Mouse (Mus musculus): ENCODE results near the gene Selplg. TPM values are rescaled to one million over a fixed set of nuclear protein-coding genes. Genes with fewer than 3 reads are reported as not detected.
"Not testable (repeated sequence)": the region's sequence is repeated elsewhere in the genome, so short reads cannot be mapped to it uniquely, and the experiment has no call there.

The Selplg gene
- polyA plus RNA-seq, 1 experiment from 2014 or later: 0.40 TPM

DNA sequence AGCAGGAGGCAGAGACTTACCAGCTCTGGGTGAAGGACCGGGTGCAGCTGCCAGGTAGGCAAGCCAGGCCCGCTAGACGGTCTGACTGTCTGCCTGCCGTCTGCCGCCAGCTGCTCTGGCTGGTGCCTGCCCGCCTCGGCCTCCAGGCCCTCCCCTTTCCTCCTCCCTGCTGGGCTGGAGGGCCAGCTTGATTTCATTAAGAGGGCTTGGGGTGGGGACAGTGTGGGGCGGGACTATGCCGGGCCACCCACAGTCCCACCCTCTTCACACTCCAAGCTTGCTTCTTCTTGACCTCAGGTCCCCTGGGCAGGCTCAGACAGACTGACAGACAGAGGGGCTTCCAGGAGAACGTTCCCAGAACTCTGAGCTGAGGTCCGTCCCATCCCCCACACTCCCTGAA lies 32.2 kb downstream of the Selplg start, which contains the start of gene Tmem119:
Gene Tmem119, minus strand, starts transcription at position 237 of the 400 bp plus-strand sequence.
- Histone ChIP-seq H3K36me3 (ENCODE audit: poor library complexity, severe bottlenecking) (no peaks in the 10 kb centered on the region), H3K4me2 (no peak within 1 kb of the TSS), H3K27ac (no peak within 1 kb of the TSS; the same call in 1 of the 2 replicates), H3K27me3 (peaks cover 10% of the 10 kb centered on the region), H3K9ac (no peak within 1 kb of the TSS), H3K9me3 (replicated peaks) (no peaks in the 10 kb centered on the region), H3K4me3 (no peak within 1 kb of the TSS), H3K4me1 (peaks cover 21% of the 10 kb centered on the region)
- WGBS: 2% methylated on average over 11 of the region's 11 CpGs
- peak; percentile 77 for ATAC-seq

DNA sequence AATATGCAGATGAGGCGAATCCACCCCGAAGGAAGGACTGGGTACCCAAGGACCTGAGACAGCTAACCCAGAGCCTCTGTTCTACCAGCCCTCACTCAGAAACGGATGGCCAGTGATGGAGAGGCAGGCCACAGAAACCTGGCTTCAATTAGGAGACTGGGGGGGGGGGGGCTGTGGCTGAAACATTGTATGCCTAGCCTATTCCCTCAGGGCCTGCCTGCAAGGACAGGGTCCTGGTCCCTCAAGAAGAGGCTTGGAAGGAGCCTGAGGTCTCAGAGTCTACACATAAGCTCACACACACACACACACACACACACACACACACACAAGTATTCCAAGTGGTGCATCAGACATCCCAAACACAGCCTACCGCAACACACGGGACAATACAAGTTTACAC lies 32.8 kb downstream of the Selplg start:
- no peak for ATAC-seq
- H3K4me1 ChIP-seq: peaks cover 21% of the 10 kb centered on the region
- no peak overlapping the region for H3K4me2 ChIP-seq
- WGBS: 58% methylated on average over 5 of the region's 5 CpGs
- peaks cover 10% of the 10 kb centered on the region for H3K27me3 ChIP-seq
- H3K27ac ChIP-seq: no peak overlapping the region; the same call in 1 of the 2 replicates
- no peak overlapping the region for H3K9ac ChIP-seq
- no peaks in the 10 kb centered on the region for H3K9me3 ChIP-seq (replicated peaks)
- H3K4me3 ChIP-seq: no peak overlapping the region
- no peaks in the 10 kb centered on the region for H3K36me3 ChIP-seq (ENCODE audit: poor library complexity, severe bottlenecking)

GRCm38 (mm10) chr5:113798525-113798924 lies 33.9 kb downstream of the Selplg start:
- ATAC-seq: no peak
- Histone ChIP-seq H3K4me2 (no peak overlapping the region), H3K36me3 (ENCODE audit: poor library complexity, severe bottlenecking) (no peaks in the 10 kb centered on the region), H3K27me3 (peaks cover 10% of the 10 kb centered on the region), H3K27ac (no peak overlapping the region), H3K4me3 (no peak overlapping the region), H3K4me1 (peaks cover 21% of the 10 kb centered on the region), H3K9ac (no peak overlapping the region), H3K9me3 (replicated peaks) (no peaks in the 10 kb centered on the region)
- WGBS: 92% methylated on average over 9 of the region's 9 CpGs

DNA sequence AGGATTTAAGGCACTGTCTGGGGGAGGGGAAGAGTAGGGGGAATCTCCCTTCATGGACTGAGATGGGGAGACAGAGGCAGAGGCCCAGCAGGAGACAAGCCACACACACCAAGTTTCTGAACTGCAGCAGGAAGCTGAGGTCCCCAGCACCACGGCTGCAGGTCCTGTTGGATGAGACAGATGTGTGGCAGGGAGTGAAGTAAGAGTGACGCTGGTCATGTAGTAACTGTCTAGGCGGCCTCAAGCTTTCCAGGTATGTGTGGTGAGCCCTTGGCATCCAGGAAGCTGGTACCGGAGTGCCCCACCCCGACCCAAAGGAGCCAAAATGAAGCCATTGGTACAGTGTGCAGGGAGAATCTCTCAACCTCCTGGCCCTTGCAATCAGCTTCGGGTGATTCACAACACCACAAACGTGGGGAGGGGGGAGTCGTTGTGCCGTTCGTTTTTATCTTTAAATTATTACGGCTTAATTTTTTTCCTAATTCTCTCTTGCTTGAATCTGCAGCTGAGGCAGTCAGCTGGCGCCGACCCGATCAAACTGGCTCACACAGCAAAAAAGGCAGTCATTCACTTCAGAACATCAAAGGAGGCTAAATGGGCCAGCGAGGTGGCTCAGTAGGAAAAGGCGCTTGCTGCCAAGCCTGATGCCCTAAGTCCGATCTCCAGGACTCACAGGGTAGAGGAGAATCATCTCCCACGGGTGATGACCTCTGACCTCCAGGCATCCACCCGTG lies 35.1 kb downstream of the Selplg start:
- H3K4me1 ChIP-seq: peaks cover 21% of the 10 kb centered on the region
- WGBS: 12% methylated on average over 19 of the region's 19 CpGs
- no peak overlapping the region for H3K4me2 ChIP-seq
- no peak overlapping the region for H3K27ac ChIP-seq
- H3K9me3 ChIP-seq (replicated peaks): no peaks in the 10 kb centered on the region
- H3K36me3 ChIP-seq (ENCODE audit: poor library complexity, severe bottlenecking): no peaks in the 10 kb centered on the region
- H3K4me3 ChIP-seq: no peak overlapping the region
- ATAC-seq: no peak
- peaks cover 10% of the 10 kb centered on the region for H3K27me3 ChIP-seq
- H3K9ac ChIP-seq: no peak overlapping the region

DNA sequence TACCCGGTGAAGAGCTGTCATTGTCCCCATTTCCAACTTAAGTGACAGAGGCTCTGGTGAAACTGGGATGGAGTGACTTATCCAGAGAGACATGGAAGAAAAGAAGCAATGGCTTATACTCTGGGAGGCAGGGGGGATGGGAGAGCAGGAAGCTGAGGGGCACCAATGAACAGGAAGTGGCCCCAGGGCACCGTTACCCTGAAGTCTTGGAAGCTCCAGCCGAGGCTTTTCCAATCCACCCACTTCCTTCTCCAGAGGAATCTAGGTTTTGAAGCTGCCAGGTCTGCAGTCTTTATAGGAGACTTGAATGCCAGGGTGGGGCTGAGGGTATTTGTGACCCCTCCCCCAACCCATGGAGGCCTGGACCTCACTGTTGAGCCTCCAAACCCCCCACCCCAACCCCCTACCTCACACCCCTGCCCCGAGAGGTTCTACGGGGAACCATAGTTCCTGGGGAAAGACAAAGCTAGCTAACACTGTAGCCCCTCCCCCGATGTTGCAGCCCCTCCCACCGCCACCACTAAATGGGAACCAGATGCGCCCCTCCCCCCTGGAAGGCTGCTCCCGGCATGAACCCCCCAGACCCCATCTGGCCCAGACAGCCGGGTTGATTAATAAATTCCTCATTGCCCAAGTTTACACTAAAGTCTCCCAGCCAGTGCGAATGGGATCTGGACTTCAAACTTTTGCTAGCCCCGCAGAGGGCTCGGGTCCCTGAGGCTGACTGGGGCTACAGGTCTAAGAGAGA lies 35.9 kb downstream of the Selplg start:
- ATAC-seq: no peak

DNA sequence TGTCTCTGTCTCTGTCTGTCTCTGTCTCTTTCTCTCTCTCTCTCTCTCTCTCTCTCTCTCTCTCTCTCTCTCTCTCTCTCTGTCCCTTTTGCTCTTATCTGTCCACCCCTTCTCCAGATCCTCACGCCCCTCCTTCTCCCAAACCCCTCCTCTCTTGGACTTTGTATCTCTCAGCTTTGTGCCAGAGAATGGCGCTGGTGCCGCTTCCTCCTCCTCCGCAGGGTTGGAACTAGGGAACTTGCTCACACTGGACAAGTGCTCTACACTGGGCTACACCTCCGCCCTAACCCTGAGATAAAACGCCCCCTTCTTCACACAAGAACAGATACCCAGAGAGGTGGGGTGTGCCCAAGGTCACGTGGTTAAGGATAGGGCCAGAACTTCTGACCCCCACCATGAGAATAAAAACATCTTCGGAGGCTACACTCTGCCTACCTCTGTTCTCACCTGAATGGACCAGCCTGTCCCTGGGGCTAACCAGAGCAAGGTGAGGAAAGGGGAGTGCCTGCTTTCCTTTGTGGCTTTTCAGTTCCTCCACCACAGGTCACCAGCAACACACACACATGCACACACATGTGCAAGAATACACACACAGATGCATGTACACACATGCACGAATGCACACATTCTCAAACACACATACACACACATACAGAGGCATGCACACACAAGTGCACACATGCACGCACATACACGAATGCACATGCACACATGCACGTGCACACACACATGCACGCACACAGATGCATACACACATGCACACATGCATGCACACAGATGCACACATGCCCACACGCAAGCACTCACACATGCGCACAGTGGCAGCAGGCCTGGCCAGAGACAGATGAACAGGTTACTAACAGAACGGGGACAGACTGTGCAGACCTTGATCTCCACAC lies 41.0 kb downstream of the Selplg start:
- no peak for ATAC-seq
- Histone ChIP-seq H3K27ac (no peak overlapping the region), H3K9ac (no peak overlapping the region), H3K36me3 (ENCODE audit: poor library complexity, severe bottlenecking) (no peaks in the 10 kb centered on the region), H3K9me3 (replicated peaks) (no peaks in the 10 kb centered on the region), H3K4me3 (no peak overlapping the region), H3K27me3 (no peaks in the 10 kb centered on the region), H3K4me1 (peaks cover 2% of the 10 kb centered on the region; the same call in 1 of the 2 replicates), H3K4me2 (no peak overlapping the region)
- WGBS: 84% methylated on average over 16 of the region's 16 CpGs

More for the DNA sequence above, 35.9 kb downstream of the Selplg start:
- Histone ChIP-seq H3K4me1 (peaks cover 21% of the 10 kb centered on the region), H3K9ac (0 out of 2 replicates have a peak overlapping the region, but pooled peaks have one; percentile 12), H3K27ac (no peak overlapping the region), H3K4me3 (no peak overlapping the region), H3K9me3 (replicated peaks) (no peaks in the 10 kb centered on the region), H3K27me3 (peaks cover 10% of the 10 kb centered on the region), H3K36me3 (ENCODE audit: poor library complexity, severe bottlenecking) (no peaks in the 10 kb centered on the region), H3K4me2 (no peak overlapping the region)
- WGBS: 6% methylated on average over 13 of the region's 13 CpGs

GRCm38 (mm10) chr5:113790453-113791196 lies 41.8 kb downstream of the Selplg start:
- Histone ChIP-seq H3K27me3 (0 out of 2 replicates have a peak, but pooled peaks cover 3% of the 10 kb centered on the region), H3K36me3 (ENCODE audit: poor library complexity, severe bottlenecking) (no peaks in the 10 kb centered on the region), H3K27ac (no peak overlapping the region), H3K4me3 (no peak overlapping the region), H3K9ac (no peak overlapping the region), H3K4me1 (no peaks in the 10 kb centered on the region), H3K9me3 (replicated peaks) (no peaks in the 10 kb centered on the region), H3K4me2 (no peak overlapping the region)
- no peak for ATAC-seq
- WGBS: 87% methylated on average over 11 of the region's 11 CpGs

- ATAC-seq: no peak
- Histone ChIP-seq H3K4me2 (no peak overlapping the region), H3K4me1 (no peaks in the 10 kb centered on the region), H3K9me3 (replicated peaks) (no peaks in the 10 kb centered on the region), H3K36me3 (ENCODE audit: poor library complexity, severe bottlenecking) (no peaks in the 10 kb centered on the region), H3K9ac (no peak overlapping the region), H3K4me3 (no peak overlapping the region), H3K27ac (no peak overlapping the region), H3K27me3 (peaks cover 13% of the 10 kb centered on the region)
- 60% methylated on average over 7 of the region's 7 CpGs for WGBS
These were observed 43.2 kb downstream of the Selplg start for GRCm38 (mm10) chr5:113789075-113789788.

DNA sequence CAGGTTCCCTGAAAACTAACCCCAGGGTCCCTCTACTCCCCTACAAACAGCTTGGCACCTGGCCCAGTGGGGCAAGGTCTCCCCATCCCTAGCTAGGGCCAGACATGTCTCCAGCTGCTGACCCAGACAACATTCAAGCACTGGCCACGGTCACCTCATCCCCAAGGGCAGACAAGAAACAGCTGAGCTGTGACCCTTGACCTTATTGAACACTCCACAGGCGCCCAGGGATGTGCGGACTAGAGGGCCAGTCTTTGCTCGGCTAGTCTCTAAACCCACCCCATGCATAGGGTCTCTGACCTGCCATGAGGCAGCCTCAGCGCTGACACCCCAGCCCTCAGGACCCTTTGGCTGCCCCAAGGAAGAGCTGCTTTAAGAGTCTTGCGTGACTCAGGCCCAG lies 43.8 kb downstream of the Selplg start:
- WGBS: 55% methylated on average over 6 of the region's 6 CpGs
- Histone ChIP-seq H3K27me3 (peaks cover 19% of the 10 kb centered on the region), H3K9ac (no peak overlapping the region), H3K27ac (no peak overlapping the region), H3K4me2 (no peak overlapping the region), H3K36me3 (ENCODE audit: poor library complexity, severe bottlenecking) (no peaks in the 10 kb centered on the region), H3K9me3 (replicated peaks) (no peaks in the 10 kb centered on the region), H3K4me1 (no peaks in the 10 kb centered on the region), H3K4me3 (no peak overlapping the region)
- ATAC-seq: no peak

DNA sequence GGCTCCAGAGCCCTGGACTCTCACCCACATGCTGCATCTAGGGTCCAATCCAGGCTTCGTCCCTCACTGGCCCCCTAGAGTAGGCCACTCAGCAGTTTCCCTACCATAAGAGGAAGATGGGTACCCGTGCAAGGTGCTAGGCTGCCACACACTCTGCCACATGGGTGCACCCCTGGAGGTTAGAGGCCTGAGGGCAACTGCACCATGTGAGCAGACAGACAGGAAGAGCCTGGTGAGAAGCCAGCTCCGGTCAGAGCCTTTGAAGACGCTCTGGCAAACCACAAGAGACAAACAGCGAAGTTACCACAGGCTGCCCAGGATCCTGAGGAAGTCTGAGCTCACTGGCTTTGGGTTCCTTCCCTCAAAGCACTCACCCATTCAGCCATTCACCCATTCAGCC lies 45.5 kb downstream of the Selplg start:
- Histone ChIP-seq H3K27ac (no peak overlapping the region), H3K9me3 (replicated peaks) (no peaks in the 10 kb centered on the region), H3K27me3 (peaks cover 35% of the 10 kb centered on the region), H3K9ac (no peak overlapping the region), H3K4me3 (no peak overlapping the region), H3K4me1 (no peaks in the 10 kb centered on the region), H3K36me3 (ENCODE audit: poor library complexity, severe bottlenecking) (no peaks in the 10 kb centered on the region), H3K4me2 (no peak overlapping the region)
- ATAC-seq: no peak
- 79% methylated on average over 5 of the region's 5 CpGs for WGBS

GRCm38 (mm10) chr5:113784104-113784503 lies 48.3 kb downstream of the Selplg start:
- not testable (repeated sequence) for H3K27ac ChIP-seq; H3K36me3 ChIP-seq (ENCODE audit: poor library complexity, severe bottlenecking); H3K4me1 ChIP-seq; H3K9ac ChIP-seq; H3K4me3 ChIP-seq; H3K9me3 ChIP-seq (replicated peaks); H3K4me2 ChIP-seq; ATAC-seq
- peaks cover 35% of the 10 kb centered on the region for H3K27me3 ChIP-seq
- WGBS: 46% methylated on average over 3 of the region's 3 CpGs

All from forebrain, embryonic 13.5 days (tissue).